ENCODE assay signal across 7 mouse cellular contexts in the genomic region with DNA sequence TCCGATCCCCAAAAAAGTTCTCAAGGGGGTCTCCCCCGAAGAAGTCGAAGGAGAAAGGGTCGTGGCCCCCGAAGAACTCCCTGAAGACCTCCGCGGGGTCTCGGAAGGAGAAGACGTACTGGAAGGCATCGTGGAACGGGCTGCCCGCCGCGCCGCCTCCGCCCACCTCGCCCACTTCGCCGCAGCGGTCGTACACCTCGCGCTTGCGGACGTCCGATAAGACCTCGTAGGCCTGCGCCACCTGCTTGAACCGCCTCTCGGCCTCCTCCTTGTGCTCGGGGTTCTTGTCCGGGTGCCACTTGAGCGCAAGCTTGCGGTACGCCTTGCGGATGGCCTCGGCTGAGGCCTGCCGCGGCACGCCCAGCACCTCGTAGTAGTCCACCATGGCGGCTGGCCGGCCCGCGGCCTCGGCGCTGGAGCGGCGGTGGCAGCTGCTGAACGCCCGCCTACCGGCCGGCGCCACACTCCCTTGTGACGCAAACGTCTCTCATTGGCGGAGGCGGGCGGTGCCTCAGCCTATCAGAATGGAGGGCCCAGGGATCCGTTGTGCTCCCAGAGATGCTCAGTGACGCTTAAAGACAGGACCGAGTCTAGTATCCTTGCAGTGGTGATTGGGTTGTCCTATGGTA. TPM values are rescaled to one million over a fixed set of nuclear protein-coding genes. Genes with fewer than 3 reads are reported as not detected.
DNase-seq lines count a peak whose midpoint lies in the region; ATAC-seq and TF ChIP-seq lines count a peak whose summit lies in the region.

A gene (minus strand): TSS at position 489 of the 629 bp plus-strand sequence.

- 44% methylated on average over 62 of the region's 62 CpGs for WGBS in small intestine, adult 2 months

- peak; percentile 60 for DNase-seq in adrenal gland, adult 8-10 months
- peak; percentile 89 to 92 for DNase-seq in cerebellum, postnatal 25 days
- DNase-seq in frontal cortex, postnatal 14 days (ENCODE audit: low spot score in 2 of 2) = peak; percentile 66 to 73
- peak; percentile 75 to 87 for DNase-seq in left cerebral cortex, postnatal 14 days (ENCODE audit: low spot score in 2 of 2)

- peak within 1 kb of the TSS; percentile 65 for H3K4me3 ChIP-seq in small intestine, adult 2 months (ENCODE audit: low read depth, low read length)

- peak within 1 kb of the TSS; percentile 64 for H3K27ac ChIP-seq in small intestine, adult 2 months (ENCODE audit: insufficient read depth, low read depth, low read length)

- peaks cover 18% of the 10 kb centered on the region for H3K4me1 ChIP-seq in small intestine, adult 2 months (ENCODE audit: control insufficient read depth, insufficient read depth, insufficient read length, low read length)

- no peak for TF ChIP-seq POLR2A in small intestine, adult 2 months (IDR thresholded peaks at IDR 0.05; ENCODE audit: low read depth, low read length)

- no peaks in the 10 kb centered on the region for H3K27me3 ChIP-seq in small intestine, adult 2 months (ENCODE audit: control insufficient read depth, insufficient read depth, low read length)

- intact Hi-C loops in left cerebral cortex, postnatal 14 days (cut with DNase I) = no loop called here

- no peaks in the 10 kb centered on the region for H3K36me3 ChIP-seq in small intestine, adult 2 months (ENCODE audit: control insufficient read depth, insufficient read depth, low read length)

- ATAC-seq in inflammation-experienced regulatory T-cells, adult 6 months = peak; percentile 65
- peak; percentile 69 for ATAC-seq in megakaryocyte progenitor cell, adult 5-6 weeks (replicated peaks; ENCODE audit: poor library complexity)

- no peak for TF ChIP-seq CTCF in small intestine, adult 2 months (IDR thresholded peaks at IDR 0.05; ENCODE audit: extremely low read depth, insufficient read length, insufficient replicate concordance, low read depth, low read length)

RNA-seq across cellular contexts. Expression of the gene that starts here (rescaled TPM):
- total RNA-seq in adrenal gland, adult 8-10 months (2022) = 1 to 10 TPM; 1.8 to 4.7 (median 3.3) TPM
- under 1 TPM in 2 of 3 experiments, not detected in 1; 0.47 to 0.99 TPM for polyA plus RNA-seq in inflammation-experienced regulatory T-cells, adult 6 months (2017; shearing (Covaris generic))
- total RNA-seq in left cerebral cortex, postnatal 14 days (2021) = 1 to 10 TPM; 2.7 to 3.7 TPM
- 0.68 and 2.4 TPM in 2 replicates for total RNA-seq in megakaryocyte progenitor cell, adult 5-6 weeks (2015)
- total RNA-seq in megakaryocyte progenitor cell, adult 5-6 weeks (2017) = 0.17 and 1.2 TPM in 2 replicates
- 2.7 and 5.3 TPM in 2 replicates for polyA plus RNA-seq in small intestine, adult 2 months (2012; rRNA removed)

Comparison
In these comparisons a context has a peak if more than half of its experiments do, and no peak if none do; other contexts are left out.
1. Peak in every context shown above with its lines: DNase-seq, ATAC-seq, H3K4me3 ChIP-seq and H3K27ac ChIP-seq.
2. Peak in ATAC-seq in inflammation-experienced regulatory T-cells, adult 6 months; RNA of the gene not detected or under 1 TPM.